Mouse (Mus musculus): ENCODE measurements around the gene Iqsec2. TPM values are rescaled to one million over a fixed set of nuclear protein-coding genes. Genes with fewer than 3 reads are reported as not detected.

Iqsec2 gene
- total RNA-seq, 2 experiments from 2014 or later = 19.3 to 25.3 TPM

DNA sequence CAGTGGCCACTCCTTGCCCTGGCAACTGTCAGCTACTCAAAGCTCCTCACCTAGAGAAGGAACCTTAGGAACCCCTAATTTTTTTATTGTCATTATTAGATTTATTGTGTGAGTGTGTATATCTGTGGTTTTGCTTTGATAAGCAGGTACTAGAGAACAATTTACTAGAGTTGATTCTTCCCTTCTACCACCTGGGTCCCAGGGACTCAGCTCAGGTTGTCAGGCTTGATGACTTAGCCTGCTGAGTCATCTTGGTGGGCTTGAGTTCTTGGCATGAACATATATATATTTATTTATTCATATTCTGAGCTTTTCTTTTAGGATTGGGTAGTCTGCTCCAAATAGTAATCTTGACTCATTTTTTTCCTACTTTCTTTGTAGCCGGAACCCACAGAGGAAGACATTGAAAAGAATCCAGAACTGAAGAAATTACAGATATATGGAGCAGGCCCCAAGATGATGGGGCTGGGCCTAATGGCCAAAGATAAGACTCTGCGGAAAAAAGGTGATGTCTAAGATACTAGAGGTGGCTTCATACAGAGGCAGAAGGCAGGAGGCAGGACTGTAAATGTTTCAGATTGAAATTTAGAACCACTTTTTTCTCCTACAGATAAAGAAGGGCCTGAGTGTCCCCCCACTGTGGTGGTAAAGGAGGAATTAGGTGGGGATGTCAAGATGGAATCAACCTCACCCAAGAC lies 100.6 kb downstream of the Iqsec2 start:
- DNase-seq (ENCODE audit: low spot score) = no peak

DNA sequence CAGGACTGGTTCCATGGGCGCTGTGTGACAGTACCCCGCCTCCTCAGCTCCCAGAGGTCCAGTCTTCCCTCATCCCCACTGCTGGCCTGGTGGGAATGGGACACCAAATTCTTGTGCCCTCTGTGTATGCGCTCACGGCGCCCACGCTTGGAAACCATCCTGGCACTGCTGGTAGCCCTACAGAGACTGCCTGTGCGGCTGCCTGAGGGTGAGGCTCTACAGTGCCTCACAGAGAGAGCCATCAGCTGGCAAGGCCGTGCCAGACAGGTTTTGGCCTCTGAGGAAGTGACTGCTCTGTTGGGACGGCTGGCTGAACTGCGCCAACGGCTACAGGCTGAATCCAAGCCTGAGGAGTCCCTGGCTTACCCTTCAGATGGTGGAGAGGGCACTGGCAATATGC lies 127.1 kb downstream of the Iqsec2 start:
- no peak for DNase-seq (ENCODE audit: low spot score)

Other genes with a start within 250 kb of the Iqsec2 start
- gene Hsd17b10, start 142.4 kb upstream of the Iqsec2 start, total RNA-seq (2021) = 100 to 1,000 TPM in 1 of 2 experiments, 10 to 100 TPM in 1; 87.1 to 105 TPM
- gene Ribc1, start 128.0 kb upstream of the Iqsec2 start, total RNA-seq (2021) = under 1 TPM; 0.24 to 0.73 TPM
- 10 to 100 TPM; 14.7 to 15.6 TPM for gene Smc1a, start 127.8 kb upstream of the Iqsec2 start, total RNA-seq (2021)
- gene Kdm5c, start 88.8 kb downstream of the Iqsec2 start, total RNA-seq (2021) = 10 to 100 TPM; 19.7 to 26.2 TPM
- gene Kantr, start 183.2 kb downstream of the Iqsec2 start, total RNA-seq (2021) = 1 to 10 TPM; 1.1 to 1.3 TPM
- 10 to 100 TPM; 11.2 to 13.7 TPM for gene Tspyl2, start 198.2 kb downstream of the Iqsec2 start, total RNA-seq (2021)
- gene Gpr173, start 224.4 kb downstream of the Iqsec2 start, total RNA-seq (2021) = under 1 TPM; 0.16 to 0.31 TPM

All from gastrocnemius, adult 18-20 months (tissue).